Mouse (Mus musculus): ENCODE results near the gene Cbarp. TPM values are rescaled to one million over a fixed set of nuclear protein-coding genes. Genes with fewer than 3 reads are reported as not detected.

Gene Cbarp
- polyA plus RNA-seq, 1 experiment from 2014 or later = 5.0 TPM

DNA sequence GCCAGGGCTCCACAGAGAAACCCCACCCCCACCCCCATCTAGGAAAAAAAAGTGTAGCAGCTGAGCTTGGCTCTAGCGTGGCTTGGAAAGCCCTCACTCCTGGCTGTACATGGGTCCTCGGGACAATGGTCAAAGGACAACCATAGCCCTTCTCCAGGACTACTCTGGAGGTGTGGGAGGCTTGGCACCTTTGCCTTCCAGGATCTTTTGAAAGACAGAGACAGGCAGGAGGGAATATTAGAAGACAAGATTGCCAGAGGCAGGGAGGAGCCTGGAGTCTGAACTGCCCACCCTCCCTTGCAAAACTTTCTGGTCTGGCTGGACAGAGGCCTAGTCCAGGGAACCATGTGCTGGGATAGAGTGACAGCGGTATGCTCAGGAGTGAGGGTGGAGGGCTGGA is 46.0 kb downstream of the Cbarp start:
- WGBS = 61% methylated on average over 3 of the region's 3 CpGs
- H3K36me3 ChIP-seq = no peaks in the 10 kb centered on the region
- H3K4me2 ChIP-seq = no peak overlapping the region
- no peak overlapping the region for H3K27ac ChIP-seq
- no peak for ATAC-seq (ENCODE audit: borderline replicate concordance, extremely low read depth, low FRiP score, low TSS enrichment)
- peaks cover 56% of the 10 kb centered on the region for H3K4me1 ChIP-seq
- no peaks in the 10 kb centered on the region for H3K27me3 ChIP-seq
- H3K9me3 ChIP-seq = no peaks in the 10 kb centered on the region
- no peak overlapping the region for H3K4me3 ChIP-seq
- no peak overlapping the region for H3K9ac ChIP-seq

DNA sequence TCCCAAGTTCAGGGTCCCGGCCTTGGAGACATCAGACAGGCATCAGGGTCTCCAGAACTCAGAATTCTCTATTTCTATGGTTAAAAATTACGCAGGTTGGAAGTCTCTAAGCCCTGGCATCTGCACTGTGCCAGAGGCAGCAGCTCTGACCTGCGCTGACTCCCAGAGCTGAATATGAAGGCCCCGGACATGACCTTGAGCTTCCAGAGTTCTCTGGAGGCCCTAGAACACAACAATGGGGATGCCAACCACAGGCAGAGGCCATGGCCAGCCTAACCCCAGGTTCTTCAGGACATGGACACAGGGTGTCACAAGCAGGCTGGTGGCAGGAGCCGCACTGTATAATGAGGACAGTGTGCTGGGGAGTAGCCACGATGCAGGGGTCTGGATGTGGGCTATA is 46.5 kb downstream of the Cbarp start:
- H3K36me3 ChIP-seq = no peaks in the 10 kb centered on the region
- H3K4me1 ChIP-seq = peaks cover 56% of the 10 kb centered on the region

DNA sequence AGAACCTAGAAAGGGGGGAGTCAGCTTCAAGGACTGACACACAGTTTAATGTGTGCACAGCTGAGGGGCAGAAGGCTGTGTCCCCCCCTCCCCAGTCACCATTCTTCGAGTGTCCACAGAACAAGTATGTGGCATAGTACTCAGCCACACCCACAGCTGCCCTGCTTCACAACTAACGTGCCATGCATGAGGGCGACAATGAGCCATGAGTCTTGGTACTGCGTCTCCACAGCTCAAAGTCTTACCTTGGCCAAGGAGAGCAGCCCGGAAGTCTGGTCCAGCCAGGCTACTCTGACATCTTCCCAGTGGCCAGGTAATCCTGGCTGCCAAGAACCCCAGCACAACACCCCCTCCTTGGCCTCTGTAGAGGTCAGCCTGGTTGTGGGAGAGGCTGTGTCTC is 47.9 kb downstream of the Cbarp start:
- WGBS = 57% methylated on average over 5 of the region's 5 CpGs
- H3K9me3 ChIP-seq = no peaks in the 10 kb centered on the region
- no peak overlapping the region for H3K9ac ChIP-seq
- no peaks in the 10 kb centered on the region for H3K27me3 ChIP-seq
- no peaks in the 10 kb centered on the region for H3K36me3 ChIP-seq
- H3K27ac ChIP-seq = peak overlapping the region; percentile 52; the same call in 1 of the 2 replicates
- H3K4me1 ChIP-seq = peaks cover 44% of the 10 kb centered on the region
- H3K4me3 ChIP-seq = no peak overlapping the region
- peak; percentile 8; the same call in 1 of the 2 replicates for ATAC-seq (ENCODE audit: borderline replicate concordance, extremely low read depth, low FRiP score, low TSS enrichment)
- no peak overlapping the region for H3K4me2 ChIP-seq

More for the DNA sequence above, 46.5 kb downstream of the Cbarp start:
- 83% methylated on average over 6 of the region's 6 CpGs for WGBS
- Histone ChIP-seq H3K27me3 (no peaks in the 10 kb centered on the region), H3K4me2 (no peak overlapping the region), H3K9ac (no peak overlapping the region), H3K4me3 (no peak overlapping the region), H3K27ac (no peak overlapping the region), H3K9me3 (no peaks in the 10 kb centered on the region)
- ATAC-seq (ENCODE audit: borderline replicate concordance, extremely low read depth, low FRiP score, low TSS enrichment) = no peak

DNA sequence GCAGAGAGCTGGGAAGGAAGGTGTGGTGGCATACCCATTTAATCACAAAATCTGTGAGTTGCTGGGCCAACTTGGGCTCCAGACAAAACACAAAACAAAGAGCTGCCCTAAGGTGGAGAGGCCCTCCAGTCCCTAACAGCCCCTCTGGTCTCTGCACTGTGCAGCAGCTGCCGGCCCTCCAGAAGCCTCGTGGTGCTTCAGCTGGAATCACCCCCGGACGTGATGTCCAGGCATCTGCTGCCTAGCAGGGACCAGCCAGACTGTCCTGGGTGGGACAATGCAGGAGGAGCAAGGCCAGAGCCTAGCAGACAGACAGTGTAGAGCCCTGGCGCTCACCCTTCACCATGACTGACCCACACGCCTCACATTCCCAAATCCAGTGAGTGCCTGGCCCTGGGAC is 49.1 kb downstream of the Cbarp start:
- H3K4me1 ChIP-seq = peaks cover 37% of the 10 kb centered on the region
- no peaks in the 10 kb centered on the region for H3K27me3 ChIP-seq
- no peak overlapping the region for H3K4me2 ChIP-seq
- no peaks in the 10 kb centered on the region for H3K36me3 ChIP-seq
- H3K4me3 ChIP-seq = no peak overlapping the region
- no peak for ATAC-seq (ENCODE audit: borderline replicate concordance, extremely low read depth, low FRiP score, low TSS enrichment)
- no peaks in the 10 kb centered on the region for H3K9me3 ChIP-seq
- H3K9ac ChIP-seq = no peak overlapping the region
- no peak overlapping the region for H3K27ac ChIP-seq
- 89% methylated on average over 6 of the region's 6 CpGs for WGBS

DNA sequence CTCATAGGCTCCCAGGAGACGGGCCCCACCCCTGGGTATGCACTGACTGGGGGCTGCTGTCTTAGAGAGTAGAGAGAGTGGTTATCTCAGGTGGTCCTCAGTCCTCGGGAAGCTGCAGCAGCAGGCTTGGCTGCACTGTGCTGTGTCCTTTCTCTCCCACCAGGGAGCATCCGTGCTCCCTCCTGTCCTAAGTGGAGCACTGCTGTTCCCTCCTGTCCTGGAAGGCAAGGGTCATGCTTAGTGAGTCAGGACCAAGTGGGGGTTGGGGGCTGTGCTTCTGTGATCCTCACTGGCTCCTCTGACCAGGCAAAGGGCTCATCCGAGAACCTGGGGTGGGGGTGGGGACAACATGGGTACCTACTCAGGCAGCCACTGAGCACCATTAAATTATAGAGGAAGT is 51.5 kb downstream of the Cbarp start:
- WGBS = 42% methylated on average over 4 of the region's 4 CpGs
- no peak for ATAC-seq (ENCODE audit: borderline replicate concordance, extremely low read depth, low FRiP score, low TSS enrichment)

DNA sequence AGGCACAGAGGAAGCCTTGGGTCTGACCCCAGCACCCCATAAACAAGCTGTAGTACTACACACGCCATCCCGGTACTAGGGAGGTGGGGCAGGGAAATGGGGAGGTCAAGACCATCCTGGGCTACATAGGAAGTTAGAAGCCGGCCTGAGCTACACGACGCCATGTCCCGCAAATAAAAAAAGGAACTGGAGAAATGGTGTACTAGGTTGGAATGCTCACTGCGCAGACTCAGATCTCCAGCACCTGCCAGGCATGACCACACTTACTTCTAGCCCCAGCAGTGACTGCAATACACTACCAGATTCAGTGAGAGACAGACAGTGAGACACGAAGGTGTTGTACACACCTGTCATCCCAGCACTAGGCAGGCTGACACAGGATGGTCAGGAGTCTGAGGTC is 53.2 kb downstream of the Cbarp start:
- no peak for ATAC-seq (ENCODE audit: borderline replicate concordance, extremely low read depth, low FRiP score, low TSS enrichment)
- Histone ChIP-seq H3K27ac (no peak overlapping the region), H3K4me1 (peaks cover 33% of the 10 kb centered on the region), H3K36me3 (peaks cover 4% of the 10 kb centered on the region; the same call in 1 of the 2 replicates), H3K4me3 (no peak overlapping the region), H3K9ac (no peak overlapping the region), H3K27me3 (no peaks in the 10 kb centered on the region), H3K4me2 (no peak overlapping the region), H3K9me3 (no peaks in the 10 kb centered on the region)
- 86% methylated on average over 8 of the region's 8 CpGs for WGBS

More for the DNA sequence above, 51.5 kb downstream of the Cbarp start:
- no peaks in the 10 kb centered on the region for H3K36me3 ChIP-seq
- H3K27me3 ChIP-seq = no peaks in the 10 kb centered on the region
- no peak overlapping the region for H3K4me2 ChIP-seq
- H3K9ac ChIP-seq = no peak overlapping the region
- no peaks in the 10 kb centered on the region for H3K9me3 ChIP-seq
- peaks cover 39% of the 10 kb centered on the region for H3K4me1 ChIP-seq
- no peak overlapping the region for H3K27ac ChIP-seq
- no peak overlapping the region for H3K4me3 ChIP-seq

DNA sequence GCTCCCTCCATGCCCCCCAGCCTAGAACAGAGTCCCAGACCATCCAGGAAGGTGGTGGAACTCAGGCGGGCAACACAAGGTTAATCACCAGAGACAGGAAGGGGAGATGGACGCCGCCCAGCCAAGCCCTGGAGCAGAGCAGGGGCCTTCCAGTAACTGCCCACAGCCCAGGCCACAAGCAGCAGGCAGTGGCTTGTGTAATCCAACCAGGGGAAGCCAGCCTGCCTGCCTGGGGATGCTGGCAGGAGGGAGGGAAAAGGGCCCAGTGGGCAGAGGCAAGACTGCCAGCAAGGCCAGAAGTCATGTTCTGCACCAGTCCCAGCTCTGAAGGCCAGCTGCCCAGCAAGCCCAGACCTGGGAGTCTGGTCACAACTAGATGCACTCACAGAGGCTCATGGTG is 53.8 kb downstream of the Cbarp start:
- 79% methylated on average over 3 of the region's 3 CpGs for WGBS
- H3K4me3 ChIP-seq = no peak overlapping the region
- no peaks in the 10 kb centered on the region for H3K27me3 ChIP-seq
- no peak overlapping the region for H3K27ac ChIP-seq
- no peak overlapping the region for H3K4me2 ChIP-seq
- no peak for ATAC-seq (ENCODE audit: borderline replicate concordance, extremely low read depth, low FRiP score, low TSS enrichment)
- peaks cover 28% of the 10 kb centered on the region for H3K4me1 ChIP-seq
- peaks cover 11% of the 10 kb centered on the region for H3K36me3 ChIP-seq
- H3K9me3 ChIP-seq = no peaks in the 10 kb centered on the region
- no peak overlapping the region for H3K9ac ChIP-seq

DNA sequence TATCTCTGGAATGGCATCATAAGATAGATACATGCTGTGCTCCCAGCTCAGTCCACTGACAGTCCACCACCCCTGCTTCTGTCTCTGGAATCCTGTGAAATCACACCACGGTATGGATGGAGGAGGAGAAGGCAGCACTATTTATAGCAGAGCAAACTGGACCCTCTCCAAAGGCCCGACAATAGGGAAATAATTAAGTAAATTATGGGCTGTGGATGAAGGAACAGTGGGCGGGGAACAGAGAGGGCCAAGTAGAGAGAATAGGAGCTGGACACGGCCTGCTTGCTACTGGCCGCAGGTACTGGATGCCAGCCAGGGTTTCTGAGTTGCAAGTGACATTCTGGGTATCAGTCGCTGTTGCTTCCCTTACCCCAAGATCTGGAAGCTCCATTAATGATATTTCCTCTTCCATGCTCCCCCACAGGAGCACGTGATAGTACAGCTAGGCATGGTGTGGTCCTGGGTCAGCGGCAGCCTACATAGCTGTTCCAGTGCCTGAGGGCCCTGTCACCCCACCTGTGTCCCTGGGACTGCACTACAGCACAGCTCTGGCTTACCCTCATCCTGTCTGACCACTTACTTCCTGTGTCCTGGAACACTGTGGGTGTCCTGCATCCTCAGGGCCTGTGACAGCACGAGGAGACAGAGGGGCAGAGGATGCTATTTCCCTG is 55.7 kb downstream of the Cbarp start:
- ATAC-seq (ENCODE audit: borderline replicate concordance, extremely low read depth, low FRiP score, low TSS enrichment) = peak; percentile 78
- 29% methylated on average over 9 of the region's 9 CpGs for WGBS
- Histone ChIP-seq H3K4me3 (no peak overlapping the region), H3K9me3 (no peaks in the 10 kb centered on the region), H3K4me2 (no peak overlapping the region; the same call in 1 of the 2 replicates), H3K9ac (no peak overlapping the region), H3K27me3 (no peaks in the 10 kb centered on the region), H3K36me3 (peaks cover 26% of the 10 kb centered on the region), H3K4me1 (peaks cover 28% of the 10 kb centered on the region), H3K27ac (peak overlapping the region; percentile 62)

DNA sequence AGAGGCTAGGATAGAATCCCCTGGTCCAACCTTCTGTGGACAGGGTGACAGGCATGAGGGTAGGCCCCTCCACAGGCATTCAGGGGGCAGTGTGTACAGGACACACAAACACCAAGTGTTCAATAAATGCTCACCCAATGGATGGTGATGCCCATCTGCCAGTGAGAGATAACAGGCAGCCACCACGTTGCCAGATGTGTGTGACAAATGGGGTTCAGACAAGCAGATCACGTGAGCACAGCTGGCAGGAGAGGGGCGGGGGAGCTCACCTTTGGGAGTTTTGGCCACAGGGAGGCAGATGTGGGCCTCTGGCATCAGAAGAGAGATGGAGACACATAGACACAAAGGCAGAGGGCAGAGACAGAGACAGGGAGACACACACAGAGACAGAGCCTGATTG is 59.6 kb downstream of the Cbarp start:
- ATAC-seq (ENCODE audit: borderline replicate concordance, extremely low read depth, low FRiP score, low TSS enrichment) = no peak

More for the DNA sequence above, 59.6 kb downstream of the Cbarp start:
- no peaks in the 10 kb centered on the region for H3K9me3 ChIP-seq
- H3K27me3 ChIP-seq = no peaks in the 10 kb centered on the region
- 74% methylated on average over 3 of the region's 3 CpGs for WGBS
- H3K4me3 ChIP-seq = no peak overlapping the region
- H3K27ac ChIP-seq = no peak overlapping the region
- peaks cover 30% of the 10 kb centered on the region for H3K36me3 ChIP-seq
- no peak overlapping the region for H3K4me2 ChIP-seq
- no peak overlapping the region for H3K9ac ChIP-seq
- peaks cover 19% of the 10 kb centered on the region for H3K4me1 ChIP-seq

Other genes with a start within 250 kb of the Cbarp start
- not detected in 2 replicates for gene Cfd, start 250.0 kb downstream of the Cbarp start, polyA plus RNA-seq (2015; fragmentation: Nextera tagmentation; extraction: Ambion mirVana)
- gene Med16, start 231.9 kb downstream of the Cbarp start, polyA plus RNA-seq (2015; fragmentation: Nextera tagmentation; extraction: Ambion mirVana) = 54.7 and 56.1 TPM in 2 replicates
- gene Gm26602, start 230.0 kb downstream of the Cbarp start, polyA plus RNA-seq (2015; fragmentation: Nextera tagmentation; extraction: Ambion mirVana) = 1.2 and 1.7 TPM in 2 replicates
- gene Kiss1r, start 223.9 kb downstream of the Cbarp start, polyA plus RNA-seq (2015; fragmentation: Nextera tagmentation; extraction: Ambion mirVana) = 0.59 and 0.87 TPM in 2 replicates
- gene R3hdm4, start 219.6 kb downstream of the Cbarp start, polyA plus RNA-seq (2015; fragmentation: Nextera tagmentation; extraction: Ambion mirVana) = 143 and 152 TPM in 2 replicates
- 4.8 and 6.0 TPM in 2 replicates for gene Arid3a, start 213.8 kb downstream of the Cbarp start, polyA plus RNA-seq (2015; fragmentation: Nextera tagmentation; extraction: Ambion mirVana)
- gene Wdr18, start 180.7 kb downstream of the Cbarp start, polyA plus RNA-seq (2015; fragmentation: Nextera tagmentation; extraction: Ambion mirVana) = 95.1 and 96.2 TPM in 2 replicates
- gene Grin3b, start 170.1 kb downstream of the Cbarp start, polyA plus RNA-seq (2015; fragmentation: Nextera tagmentation; extraction: Ambion mirVana) = 0.34 and 0.45 TPM in 2 replicates
- 20.2 and 20.5 TPM in 2 replicates for gene Tmem259, start 156.5 kb downstream of the Cbarp start, polyA plus RNA-seq (2015; fragmentation: Nextera tagmentation; extraction: Ambion mirVana)
- gene Cnn2, start 152.3 kb downstream of the Cbarp start, polyA plus RNA-seq (2015; fragmentation: Nextera tagmentation; extraction: Ambion mirVana) = 367 and 375 TPM in 2 replicates
- 3.5 and 4.3 TPM in 2 replicates for gene Abca7, start 144.3 kb downstream of the Cbarp start, polyA plus RNA-seq (2015; fragmentation: Nextera tagmentation; extraction: Ambion mirVana)
- gene Arhgap45, start 124.2 kb downstream of the Cbarp start, polyA plus RNA-seq (2015; fragmentation: Nextera tagmentation; extraction: Ambion mirVana) = 16.8 and 19.8 TPM in 2 replicates
- gene Polr2e, start 101.0 kb downstream of the Cbarp start, polyA plus RNA-seq (2015; fragmentation: Nextera tagmentation; extraction: Ambion mirVana) = 223 and 225 TPM in 2 replicates
- 523 and 535 TPM in 2 replicates for gene Gpx4, start 93.7 kb downstream of the Cbarp start, polyA plus RNA-seq (2015; fragmentation: Nextera tagmentation; extraction: Ambion mirVana)
- gene Sbno2, start 35.3 kb downstream of the Cbarp start, polyA plus RNA-seq (2015; fragmentation: Nextera tagmentation; extraction: Ambion mirVana) = 15.5 and 16.6 TPM in 2 replicates
- gene Stk11, start 25.0 kb downstream of the Cbarp start, polyA plus RNA-seq (2015; fragmentation: Nextera tagmentation; extraction: Ambion mirVana) = 18.6 and 22.1 TPM in 2 replicates
- 521 and 541 TPM in 2 replicates for gene Atp5d, start 2.2 kb downstream of the Cbarp start, polyA plus RNA-seq (2015; fragmentation: Nextera tagmentation; extraction: Ambion mirVana)
- gene Midn, start 7.4 kb upstream of the Cbarp start, polyA plus RNA-seq (2015; fragmentation: Nextera tagmentation; extraction: Ambion mirVana) = 17.5 and 18.6 TPM in 2 replicates
- 94.6 and 95.1 TPM in 2 replicates for gene Cirbp, start 25.1 kb upstream of the Cbarp start, polyA plus RNA-seq (2015; fragmentation: Nextera tagmentation; extraction: Ambion mirVana)
- gene 1600002K03Rik, start 32.1 kb upstream of the Cbarp start, polyA plus RNA-seq (2015; fragmentation: Nextera tagmentation; extraction: Ambion mirVana) = 11.6 and 14.7 TPM in 2 replicates
- 16.0 and 17.3 TPM in 2 replicates for gene Efna2, start 38.6 kb upstream of the Cbarp start, polyA plus RNA-seq (2015; fragmentation: Nextera tagmentation; extraction: Ambion mirVana)
- 64.5 and 66.2 TPM in 2 replicates for gene Mum1, start 85.6 kb upstream of the Cbarp start, polyA plus RNA-seq (2015; fragmentation: Nextera tagmentation; extraction: Ambion mirVana)
- 321 and 329 TPM in 2 replicates for gene Ndufs7, start 108.3 kb upstream of the Cbarp start, polyA plus RNA-seq (2015; fragmentation: Nextera tagmentation; extraction: Ambion mirVana)
- gene Gamt, start 120.2 kb upstream of the Cbarp start, polyA plus RNA-seq (2015; fragmentation: Nextera tagmentation; extraction: Ambion mirVana) = 29.3 and 30.2 TPM in 2 replicates
- gene Dazap1, start 120.7 kb upstream of the Cbarp start, polyA plus RNA-seq (2015; fragmentation: Nextera tagmentation; extraction: Ambion mirVana) = 58.9 and 67.0 TPM in 2 replicates
- gene Rps15, start 151.6 kb upstream of the Cbarp start, polyA plus RNA-seq (2015; fragmentation: Nextera tagmentation; extraction: Ambion mirVana) = 907 and 974 TPM in 2 replicates
- gene Apc2, start 155.1 kb upstream of the Cbarp start, polyA plus RNA-seq (2015; fragmentation: Nextera tagmentation; extraction: Ambion mirVana) = 0.59 and 1.3 TPM in 2 replicates
- 47.7 and 51.9 TPM in 2 replicates for gene 2310011J03Rik, start 179.7 kb upstream of the Cbarp start, polyA plus RNA-seq (2015; fragmentation: Nextera tagmentation; extraction: Ambion mirVana)
- 3.4 and 4.0 TPM in 2 replicates for gene Pcsk4, start 188.7 kb upstream of the Cbarp start, polyA plus RNA-seq (2015; fragmentation: Nextera tagmentation; extraction: Ambion mirVana)
- 13.8 and 14.2 TPM in 2 replicates for gene Reep6, start 189.1 kb upstream of the Cbarp start, polyA plus RNA-seq (2015; fragmentation: Nextera tagmentation; extraction: Ambion mirVana)
- gene Adamtsl5, start 207.6 kb upstream of the Cbarp start, polyA plus RNA-seq (2015; fragmentation: Nextera tagmentation; extraction: Ambion mirVana) = 2.5 and 3.4 TPM in 2 replicates
- 0.74 and 1.0 TPM in 2 replicates for gene Plk5, start 215.6 kb upstream of the Cbarp start, polyA plus RNA-seq (2015; fragmentation: Nextera tagmentation; extraction: Ambion mirVana)
- 7.9 and 9.6 TPM in 2 replicates for gene Mex3d, start 246.8 kb upstream of the Cbarp start, polyA plus RNA-seq (2015; fragmentation: Nextera tagmentation; extraction: Ambion mirVana)

Data from lung, embryonic 15.5 days (tissue).